ENCODE assay signal across 12 mouse cellular contexts in the genomic region with DNA sequence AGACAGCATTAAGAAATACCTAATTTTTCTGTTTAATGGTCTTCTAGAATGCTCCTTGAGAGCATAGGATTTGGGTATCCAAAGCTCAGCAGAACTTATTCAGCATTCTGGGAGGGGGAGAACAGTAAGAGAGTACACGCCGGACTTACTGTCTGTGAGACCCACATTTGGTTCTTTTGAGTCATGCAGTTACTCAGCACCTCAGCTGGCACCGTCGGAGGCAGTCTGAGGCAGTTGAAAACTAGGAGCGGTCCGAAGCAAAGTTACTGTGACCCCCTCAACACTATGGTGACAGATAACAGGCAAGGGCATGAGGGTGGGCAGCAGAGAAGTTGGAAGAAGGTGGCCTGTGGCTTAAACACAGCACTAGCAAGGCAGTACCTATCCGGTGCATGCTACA. TPM values are rescaled to one million over a fixed set of nuclear protein-coding genes. Genes with fewer than 3 reads are reported as not detected.
"Had no signal": no experiment of that assay in that cellular context is flagged by ENCODE, and none has a peak within 500 bp of the region (broad histone marks: within the 10 kb centered on the region; RNA-seq: fewer than 3 reads in every experiment).

No protein-coding gene starts in this region.

- H3K4me2 ChIP-seq: limb, embryonic 12.5 days; limb, embryonic 15.5 days; liver, embryonic 11.5 days; lung, embryonic 14.5 days; midbrain, embryonic 12.5 days had no signal

- H3K27ac ChIP-seq: limb, embryonic 12.5 days; limb, embryonic 15.5 days; liver, embryonic 14.5 days; macrophage; midbrain, embryonic 12.5 days had no signal

- H3K4me3 ChIP-seq: limb, embryonic 12.5 days; limb, embryonic 15.5 days; midbrain, embryonic 12.5 days had no signal

- H3K36me3 ChIP-seq: limb, embryonic 15.5 days had no signal

- H3K27me3 ChIP-seq: limb, embryonic 12.5 days; limb, embryonic 15.5 days; midbrain, embryonic 12.5 days had no signal

- ATAC-seq: liver, postnatal 0 days; midbrain, embryonic 16.5 days had no signal

- DNase-seq: left cerebral cortex, postnatal 4 days; liver, postnatal 0 days; lung, embryonic 14.5 days; thymus, adult 18-20 months; thymus, postnatal 36 days had no signal

- H3K4me1 ChIP-seq: limb, embryonic 12.5 days; midbrain, embryonic 12.5 days had no signal

- H3K9me3 ChIP-seq: limb, embryonic 12.5 days; limb, embryonic 15.5 days; midbrain, embryonic 12.5 days had no signal

- H3K9ac ChIP-seq: limb, embryonic 12.5 days; limb, embryonic 15.5 days; liver, embryonic 14.5 days; liver, postnatal 0 days; lung, embryonic 14.5 days; midbrain, embryonic 12.5 days had no signal

RNA-seq across cellular contexts. Expression of a gene that starts 52.1 kb away (rescaled TPM):
- polyA plus RNA-seq: liver, postnatal 0 days had no signal
